In the genomic region with DNA sequence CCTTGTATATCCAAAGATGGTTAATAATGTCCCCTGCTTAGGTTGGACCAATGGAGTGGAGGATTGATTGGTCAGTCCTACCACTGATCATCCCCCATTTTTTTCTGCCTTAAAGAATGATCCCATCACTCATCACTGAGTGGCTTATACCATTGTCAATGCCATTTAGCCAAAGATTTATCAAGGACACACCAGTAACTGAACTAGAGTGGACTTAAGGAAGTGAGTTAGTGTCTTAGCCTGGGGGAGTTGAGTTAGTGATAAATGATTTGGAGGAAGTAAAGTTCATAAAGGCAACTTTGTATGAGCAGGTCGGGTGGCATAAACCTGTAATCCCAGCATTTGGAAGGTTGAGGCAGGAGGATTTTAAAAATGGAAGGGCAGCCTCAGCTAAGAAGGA, we compare ENCODE assay signal across 23 mouse cellular contexts. TPM values are rescaled to one million over a fixed set of nuclear protein-coding genes. Genes with fewer than 3 reads are reported as not detected.
"Had no signal": no experiment of that assay in that cellular context is flagged by ENCODE, and none has a peak within 500 bp of the region (broad histone marks: within the 10 kb centered on the region; RNA-seq: fewer than 3 reads in every experiment).

No protein-coding gene starts in this region.

- H3K36me3 ChIP-seq: stomach, embryonic 15.5 days had no signal

- DNase-seq: retina, postnatal 1 day; right cerebral cortex, adult 18-20 months; right cerebral cortex, postnatal 14 days; right cerebral cortex, postnatal 25 days; right cerebral cortex, postnatal 4 days; spleen, adult 18-20 months; thymus, adult 18-20 months; thymus, adult 2 months; thymus, postnatal 14 days; thymus, postnatal 25 days; thymus, postnatal 36 days; thymus, postnatal 4 days had no signal

- H3K9ac ChIP-seq: neural tube, embryonic 12.5 days; neural tube, embryonic 13.5 days; neural tube, embryonic 15.5 days; stomach, embryonic 15.5 days had no signal

- H3K27ac ChIP-seq: neural tube, embryonic 12.5 days; neural tube, embryonic 13.5 days; neural tube, embryonic 15.5 days; stomach, embryonic 15.5 days; stomach, postnatal 0 days had no signal

- H3K4me3 ChIP-seq: neural tube, embryonic 12.5 days; neural tube, embryonic 13.5 days; neural tube, embryonic 15.5 days; stomach, embryonic 15.5 days had no signal

- H3K27me3 ChIP-seq: neural tube, embryonic 12.5 days; neural tube, embryonic 13.5 days; neural tube, embryonic 15.5 days; stomach, embryonic 15.5 days had no signal

- H3K9me3 ChIP-seq: neural tube, embryonic 12.5 days; neural tube, embryonic 13.5 days; neural tube, embryonic 15.5 days; stomach, embryonic 15.5 days had no signal

RNA-seq across cellular contexts. Expression of a gene that starts 26.2 kb away (rescaled TPM):
- total RNA-seq: neutrophil, adult 5-6 weeks had no signal
- polyA plus RNA-seq: neural tube, embryonic 11.5 days; neural tube, embryonic 12.5 days; neural tube, embryonic 13.5 days; neural tube, embryonic 14.5 days; neural tube, embryonic 15.5 days; small intestine, adult 2 months; stomach, embryonic 14.5 days; stomach, postnatal 0 days; thymus, adult 2 months; urinary bladder, adult 2 months had no signal
